Mouse (Mus musculus) myocyte (in vitro differentiated cells): ENCODE measurements around the gene Gm9903.

Experiments used
- CEBPB ChIP-seq: IDR thresholded peaks from 2 replicates; pipeline ENCODE4 v1.6.1; 2011; ENCODE audit warnings: mild to moderate bottlenecking, moderate library complexity; ENCODE audit not compliant: poor library complexity, insufficient read depth, severe bottlenecking
- POLR2A ChIP-seq: IDR thresholded peaks from one replicate; pipeline ENCODE4 v1.6.1; 2011; ENCODE audit warnings: low read depth, mild to moderate bottlenecking, control low read depth, moderate library complexity; ENCODE audit not compliant: insufficient read length
- USF1 ChIP-seq: IDR thresholded peaks from one replicate; pipeline ENCODE4 v1.6.1; 2011; ENCODE audit warnings: low read depth, mild to moderate bottlenecking, control low read depth, moderate library complexity

- TF ChIP-seq POLR2A (no peak), USF1 (no peak), CEBPB (no peak)
These were observed 15.3 kb upstream of the Gm9903 start for GRCm38 (mm10) chr5:33614391-33614790.
